Mouse (Mus musculus): Measurements from ENCODE around the gene Mtf2. TPM values are rescaled to one million over a fixed set of nuclear protein-coding genes. Genes with fewer than 3 reads are reported as not detected.
A peak's percentile ranks its signal among the peaks of the same experiment; 100 is the strongest.
"Not testable (repeated sequence)": the region's sequence is repeated elsewhere in the genome, so short reads cannot be mapped to it uniquely, and the experiment has no call there.

Gene Mtf2
- polyA plus RNA-seq (2012; rRNA removed): 14.8 and 16.8 TPM in 2 replicates

GRCm38 (mm10) chr5:108065465-108066411 lies at the start of gene Mtf2:
Mtf2 (plus strand) TSS chr5:108065674.
- peak; percentile 95 for DNase-seq (ENCODE audit: low spot score)

- no peak for DNase-seq (ENCODE audit: low spot score)
Measured at GRCm38 (mm10) chr5:108017232-108017631, 48.2 kb upstream of the Mtf2 start.

- no peak for DNase-seq (ENCODE audit: low spot score)
Measured at GRCm38 (mm10) chr5:108019367-108019766, 46.1 kb upstream of the Mtf2 start.

- DNase-seq (ENCODE audit: low spot score): no peak
Measured at GRCm38 (mm10) chr5:108021346-108021745, 44.1 kb upstream of the Mtf2 start.

- DNase-seq (ENCODE audit: low spot score): no peak
Measured at GRCm38 (mm10) chr5:108028230-108028629, 37.2 kb upstream of the Mtf2 start.

GRCm38 (mm10) chr5:108028797-108029536 lies 36.5 kb upstream of the Mtf2 start:
- DNase-seq (ENCODE audit: low spot score): not testable (repeated sequence)

- no peak for DNase-seq (ENCODE audit: low spot score)
Measured at GRCm38 (mm10) chr5:108029968-108030367, 35.5 kb upstream of the Mtf2 start.

GRCm38 (mm10) chr5:108031267-108031666 lies 34.2 kb upstream of the Mtf2 start:
- DNase-seq (ENCODE audit: low spot score): no peak

- no peak for DNase-seq (ENCODE audit: low spot score)
Measured at GRCm38 (mm10) chr5:108034194-108034593, 31.3 kb upstream of the Mtf2 start.

GRCm38 (mm10) chr5:108035523-108035922 lies 30.0 kb upstream of the Mtf2 start:
- no peak for DNase-seq (ENCODE audit: low spot score)

- no peak for DNase-seq (ENCODE audit: low spot score)
Measured at GRCm38 (mm10) chr5:108042061-108042460, 23.4 kb upstream of the Mtf2 start.

- DNase-seq (ENCODE audit: low spot score): no peak
Measured at GRCm38 (mm10) chr5:108043908-108044307, 21.6 kb upstream of the Mtf2 start.

GRCm38 (mm10) chr5:108049711-108050268 lies 15.7 kb upstream of the Mtf2 start:
- no peak for DNase-seq (ENCODE audit: low spot score)

- no peak for DNase-seq (ENCODE audit: low spot score)
Measured at GRCm38 (mm10) chr5:108051026-108051425, 14.4 kb upstream of the Mtf2 start.

GRCm38 (mm10) chr5:108051727-108052126 lies 13.7 kb upstream of the Mtf2 start:
- not testable (repeated sequence) for DNase-seq (ENCODE audit: low spot score)

GRCm38 (mm10) chr5:108052200-108052599 lies 13.3 kb upstream of the Mtf2 start:
- no peak for DNase-seq (ENCODE audit: low spot score)

- DNase-seq (ENCODE audit: low spot score): no peak
Measured at GRCm38 (mm10) chr5:108053566-108053965, 11.9 kb upstream of the Mtf2 start.

GRCm38 (mm10) chr5:108060413-108060812 lies 5.1 kb upstream of the Mtf2 start:
- no peak for DNase-seq (ENCODE audit: low spot score)

- no peak for DNase-seq (ENCODE audit: low spot score)
Measured at GRCm38 (mm10) chr5:108072301-108072700, 6.8 kb downstream of the Mtf2 start.

GRCm38 (mm10) chr5:108076241-108076640 lies 10.8 kb downstream of the Mtf2 start:
- no peak for DNase-seq (ENCODE audit: low spot score)

GRCm38 (mm10) chr5:108076833-108077540 lies 11.5 kb downstream of the Mtf2 start:
- no peak for DNase-seq (ENCODE audit: low spot score)

- DNase-seq (ENCODE audit: low spot score): no peak
Measured at GRCm38 (mm10) chr5:108079603-108080002, 14.1 kb downstream of the Mtf2 start.
